Comparison of ENCODE assay signal across 1 mouse cellular context in the genomic region with DNA sequence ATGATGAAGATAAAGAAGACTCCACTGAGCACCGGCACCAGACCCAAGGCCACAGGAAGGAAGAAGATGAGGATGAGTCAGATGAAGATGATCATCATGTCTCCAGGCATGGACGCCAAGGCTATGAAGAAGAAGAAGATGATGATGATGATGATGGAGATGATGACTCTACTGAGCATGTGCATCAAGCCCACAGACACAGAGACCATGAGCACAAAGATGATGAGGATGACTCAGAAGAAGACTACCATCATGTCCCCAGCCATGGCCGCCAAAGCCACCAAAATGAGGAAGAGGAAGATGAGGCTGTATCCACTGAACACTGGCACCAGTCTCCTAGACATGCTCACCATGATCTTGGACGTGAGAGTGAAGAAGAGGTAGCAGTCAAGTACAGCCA.
TF ChIP-seq lines count a peak whose summit lies in the region.

No protein-coding gene starts in this region.

TF ChIP-seq in MEL, 35 proteins besides CTCF, POLR2A, EP300 and RAD21:
- TF ChIP-seq SIN3A (IDR thresholded peaks at IDR 0.05; ENCODE audit: low read length) (no peak), POLR2AphosphoS5 (IDR thresholded peaks at IDR 0.05; ENCODE audit: borderline replicate concordance, low read depth, low read length) (no peak), HCFC1 (IDR thresholded peaks at IDR 0.05; ENCODE audit: low read depth, low read length) (no peak), USF1 (IDR thresholded peaks at IDR 0.05; ENCODE audit: low read depth, low read length) (no peak), ZC3H11A (IDR thresholded peaks at IDR 0.05; ENCODE audit: low read depth, low read length) (no peak), GATA1 (IDR thresholded peaks at IDR 0.05; ENCODE audit: low read depth, low read length) (no peak), KAT2A (conservative IDR thresholded peaks at IDR 0.05; ENCODE audit: low read depth, low read length) (no peak), MYB (IDR thresholded peaks at IDR 0.05; ENCODE audit: low read depth, low read length) (no peak), ZKSCAN1 (IDR thresholded peaks at IDR 0.05; ENCODE audit: low read depth, low read length) (no peak), USF2 (IDR thresholded peaks at IDR 0.05; ENCODE audit: borderline replicate concordance in 1 of 2, insufficient read depth in 1 of 2, low read depth in 1 of 2, low read length in 2 of 2) (no peak), NRF1 (IDR thresholded peaks at IDR 0.05; ENCODE audit: insufficient read depth, low read depth, low read length, poor library complexity, severe bottlenecking) (no peak), ZNF384 (IDR thresholded peaks at IDR 0.05; ENCODE audit: low read depth, low read length) (no peak), ZMIZ1 (IDR thresholded peaks at IDR 0.05; ENCODE audit: low read depth, low read length) (no peak), E2F4 (IDR thresholded peaks at IDR 0.05; ENCODE audit: borderline replicate concordance, low read depth, low read length) (no peak), JUND (IDR thresholded peaks at IDR 0.05; ENCODE audit: low read depth, low read length) (no peak), ELF1 (IDR thresholded peaks at IDR 0.05; ENCODE audit: low read depth, low read length) (no peak)
